Mouse (Mus musculus): ENCODE measurements around the gene Cks2. TPM values are rescaled to one million over a fixed set of nuclear protein-coding genes. Genes with fewer than 3 reads are reported as not detected.
"Not testable (repeated sequence)": the region's sequence is repeated elsewhere in the genome, so short reads cannot be mapped to it uniquely, and the experiment has no call there.

The Cks2 gene
- polyA plus RNA-seq, 1 experiment from 2014 or later: 130 TPM

- WGBS: 95% methylated on average over 3 of the region's 3 CpGs
- Histone ChIP-seq H3K4me1 (no peaks in the 10 kb centered on the region), H3K27ac (replicated peaks) (no peak overlapping the region), H3K9me3 (no peaks in the 10 kb centered on the region), H3K4me3 (no peak overlapping the region), H3K27me3 (no peaks in the 10 kb centered on the region), H3K4me2 (replicated peaks) (no peak overlapping the region), H3K36me3 (peaks cover 80% of the 10 kb centered on the region), H3K9ac (replicated peaks) (no peak overlapping the region)
- no peak for ATAC-seq (replicated peaks)
Measured at GRCm38 (mm10) chr13:51658094-51658493, 13.1 kb downstream of the Cks2 start.

- no peak overlapping the region for H3K9ac ChIP-seq (replicated peaks)
- 95% methylated on average over 7 of the region's 7 CpGs for WGBS
Measured at GRCm38 (mm10) chr13:51659573-51659972, 14.5 kb downstream of the Cks2 start.

GRCm38 (mm10) chr13:51663561-51663960 is 18.5 kb downstream of the Cks2 start:
- Histone ChIP-seq H3K4me2 (replicated peaks) (no peak overlapping the region), H3K4me1 (no peaks in the 10 kb centered on the region), H3K9ac (replicated peaks) (no peak overlapping the region), H3K27ac (replicated peaks) (no peak overlapping the region), H3K9me3 (no peaks in the 10 kb centered on the region), H3K27me3 (no peaks in the 10 kb centered on the region), H3K4me3 (no peak overlapping the region), H3K36me3 (peaks cover 84% of the 10 kb centered on the region)
- WGBS: 97% methylated on average over 2 of the region's 2 CpGs
- ATAC-seq (replicated peaks): no peak

More at GRCm38 (mm10) chr13:51659573-51659972, 14.5 kb downstream of the Cks2 start:
- peaks cover 87% of the 10 kb centered on the region for H3K36me3 ChIP-seq
- ATAC-seq (replicated peaks): no peak
- no peak overlapping the region for H3K4me2 ChIP-seq (replicated peaks)
- H3K9me3 ChIP-seq: no peaks in the 10 kb centered on the region
- no peaks in the 10 kb centered on the region for H3K27me3 ChIP-seq
- no peak overlapping the region for H3K4me3 ChIP-seq
- H3K4me1 ChIP-seq: no peaks in the 10 kb centered on the region
- no peak overlapping the region for H3K27ac ChIP-seq (replicated peaks)

GRCm38 (mm10) chr13:51668195-51668594 is 23.2 kb downstream of the Cks2 start:
- H3K9me3 ChIP-seq; H3K4me3 ChIP-seq; ATAC-seq (replicated peaks); H3K4me1 ChIP-seq; H3K4me2 ChIP-seq (replicated peaks); H3K27me3 ChIP-seq; H3K27ac ChIP-seq (replicated peaks); H3K9ac ChIP-seq (replicated peaks): not testable (repeated sequence)
- WGBS: 92% methylated on average over 12 of the region's 12 CpGs
- H3K36me3 ChIP-seq: peaks cover 69% of the 10 kb centered on the region

- H3K27ac ChIP-seq (replicated peaks): no peak overlapping the region
- H3K36me3 ChIP-seq: peaks cover 73% of the 10 kb centered on the region
- no peak overlapping the region for H3K4me3 ChIP-seq
- no peak overlapping the region for H3K4me2 ChIP-seq (replicated peaks)
- no peaks in the 10 kb centered on the region for H3K4me1 ChIP-seq
- WGBS: 70% methylated on average over 4 of the region's 4 CpGs
- ATAC-seq (replicated peaks): no peak
- H3K27me3 ChIP-seq: no peaks in the 10 kb centered on the region
- H3K9ac ChIP-seq (replicated peaks): no peak overlapping the region
- H3K9me3 ChIP-seq: no peaks in the 10 kb centered on the region
Measured at GRCm38 (mm10) chr13:51676641-51677040, 31.6 kb downstream of the Cks2 start.

GRCm38 (mm10) chr13:51677041-51677440 is 32.0 kb downstream of the Cks2 start:
- no peak for ATAC-seq (replicated peaks)
- 97% methylated on average over 12 of the region's 12 CpGs for WGBS
- Histone ChIP-seq H3K4me3 (no peak overlapping the region), H3K27ac (replicated peaks) (no peak overlapping the region), H3K9ac (replicated peaks) (no peak overlapping the region), H3K27me3 (no peaks in the 10 kb centered on the region), H3K36me3 (peaks cover 75% of the 10 kb centered on the region), H3K4me1 (no peaks in the 10 kb centered on the region), H3K4me2 (replicated peaks) (no peak overlapping the region), H3K9me3 (no peaks in the 10 kb centered on the region)

GRCm38 (mm10) chr13:51677630-51678185 is 32.7 kb downstream of the Cks2 start:
- peak; percentile 36; the same call in 1 of the 2 replicates for ATAC-seq (replicated peaks)
- Histone ChIP-seq H3K4me1 (no peaks in the 10 kb centered on the region), H3K27ac (replicated peaks) (no peak overlapping the region), H3K27me3 (no peaks in the 10 kb centered on the region), H3K4me3 (no peak overlapping the region), H3K36me3 (peaks cover 81% of the 10 kb centered on the region), H3K4me2 (replicated peaks) (no peak overlapping the region), H3K9ac (replicated peaks) (no peak overlapping the region), H3K9me3 (no peaks in the 10 kb centered on the region)
- WGBS: 85% methylated on average over 7 of the region's 7 CpGs

GRCm38 (mm10) chr13:51678687-51679086 is 33.7 kb downstream of the Cks2 start:
- no peak overlapping the region for H3K9ac ChIP-seq (replicated peaks)
- H3K4me3 ChIP-seq: no peak overlapping the region
- no peak overlapping the region for H3K27ac ChIP-seq (replicated peaks)
- H3K27me3 ChIP-seq: no peaks in the 10 kb centered on the region
- no peak for ATAC-seq (replicated peaks)
- H3K4me2 ChIP-seq (replicated peaks): no peak overlapping the region
- H3K36me3 ChIP-seq: peaks cover 83% of the 10 kb centered on the region
- H3K4me1 ChIP-seq: no peaks in the 10 kb centered on the region
- WGBS: 88% methylated on average over 6 of the region's 6 CpGs
- no peaks in the 10 kb centered on the region for H3K9me3 ChIP-seq

- Histone ChIP-seq H3K9ac (replicated peaks) (no peak overlapping the region), H3K36me3 (peaks cover 80% of the 10 kb centered on the region), H3K9me3 (no peaks in the 10 kb centered on the region), H3K27ac (replicated peaks) (no peak overlapping the region), H3K4me2 (replicated peaks) (no peak overlapping the region), H3K27me3 (no peaks in the 10 kb centered on the region), H3K4me1 (no peaks in the 10 kb centered on the region), H3K4me3 (no peak overlapping the region)
- no peak for ATAC-seq (replicated peaks)
- 85% methylated on average over 4 of the region's 4 CpGs for WGBS
Measured at GRCm38 (mm10) chr13:51679332-51679731, 34.3 kb downstream of the Cks2 start.

GRCm38 (mm10) chr13:51681076-51681475 is 36.0 kb downstream of the Cks2 start:
- WGBS: 94% methylated on average over 5 of the region's 5 CpGs
- Histone ChIP-seq H3K9me3 (no peaks in the 10 kb centered on the region), H3K27me3 (no peaks in the 10 kb centered on the region), H3K4me3 (no peak overlapping the region), H3K27ac (replicated peaks) (no peak overlapping the region), H3K4me1 (no peaks in the 10 kb centered on the region), H3K4me2 (replicated peaks) (no peak overlapping the region), H3K9ac (replicated peaks) (no peak overlapping the region), H3K36me3 (peaks cover 77% of the 10 kb centered on the region)
- ATAC-seq (replicated peaks): no peak

GRCm38 (mm10) chr13:51681634-51682033 is 36.6 kb downstream of the Cks2 start:
- no peak overlapping the region for H3K4me3 ChIP-seq
- H3K27me3 ChIP-seq: no peaks in the 10 kb centered on the region
- 94% methylated on average over 8 of the region's 8 CpGs for WGBS
- H3K4me1 ChIP-seq: no peaks in the 10 kb centered on the region
- no peak overlapping the region for H3K27ac ChIP-seq (replicated peaks)
- H3K9ac ChIP-seq (replicated peaks): no peak overlapping the region
- H3K36me3 ChIP-seq: peaks cover 77% of the 10 kb centered on the region
- H3K4me2 ChIP-seq (replicated peaks): no peak overlapping the region
- no peaks in the 10 kb centered on the region for H3K9me3 ChIP-seq
- ATAC-seq (replicated peaks): no peak

GRCm38 (mm10) chr13:51685290-51685966 is 40.4 kb downstream of the Cks2 start:
- WGBS: 95% methylated on average over 7 of the region's 7 CpGs
- H3K9ac ChIP-seq (replicated peaks): no peak overlapping the region
- H3K4me2 ChIP-seq (replicated peaks): no peak overlapping the region
- no peak overlapping the region for H3K4me3 ChIP-seq
- no peak for ATAC-seq (replicated peaks)
- no peaks in the 10 kb centered on the region for H3K4me1 ChIP-seq
- no peaks in the 10 kb centered on the region for H3K9me3 ChIP-seq
- no peak overlapping the region for H3K27ac ChIP-seq (replicated peaks)
- H3K36me3 ChIP-seq: peaks cover 61% of the 10 kb centered on the region
- H3K27me3 ChIP-seq: no peaks in the 10 kb centered on the region

- H3K9me3 ChIP-seq: no peaks in the 10 kb centered on the region
- no peak overlapping the region for H3K4me2 ChIP-seq (replicated peaks)
- 97% methylated on average over 5 of the region's 5 CpGs for WGBS
- no peak overlapping the region for H3K27ac ChIP-seq (replicated peaks)
- H3K27me3 ChIP-seq: no peaks in the 10 kb centered on the region
- no peak for ATAC-seq (replicated peaks)
- no peaks in the 10 kb centered on the region for H3K4me1 ChIP-seq
- H3K9ac ChIP-seq (replicated peaks): no peak overlapping the region
- H3K36me3 ChIP-seq: peaks cover 46% of the 10 kb centered on the region
- H3K4me3 ChIP-seq: no peak overlapping the region
Measured at GRCm38 (mm10) chr13:51686966-51687365, 41.9 kb downstream of the Cks2 start.

Measured in forebrain, embryonic 15.5 days (tissue).